Mouse (Mus musculus) olfactory bulb, adult 2 months (tissue): ENCODE data around the gene Stap2.

Experiments
- CTCF ChIP-seq: fragments of 200-500 bp; IDR thresholded peaks from 2 replicates; pipeline ENCODE4 v1.5.1; 2012; ENCODE audit warnings: low read depth, mild to moderate bottlenecking, low read length, moderate library complexity; ENCODE audit not compliant: insufficient read depth
- POLR2A ChIP-seq: fragments of 200-500 bp; IDR thresholded peaks from 2 replicates; pipeline ENCODE4 v1.6.1; 2012; ENCODE audit warnings: mild to moderate bottlenecking, low read depth, low read length, moderate library complexity; ENCODE audit not compliant: insufficient read depth

GRCm38 (mm10) chr17:56034726-56035100, 29.3 kb upstream of the Stap2 start:
- no peak for TF ChIP-seq CTCF
- TF ChIP-seq POLR2A = no peak
